Mouse (Mus musculus) adrenal gland, postnatal 36 days (tissue): ENCODE results near the gene Tbc1d8b. TPM values are rescaled to one million over a fixed set of nuclear protein-coding genes. Genes with fewer than 3 reads are reported as not detected.

Experiments
- DNase-seq, 2 experiments: peaks; one replicate each; pipeline ENCODE4 v3.0.0; 2021; ENCODE audit warnings: mixed read lengths in 1 of 2
- total RNA-seq, 2 experiments: library from RNA; stranded (reverse); gene quantifications; 2 replicates each; pipeline ENCODE4 v1.2.3; 2021

The Tbc1d8b gene
- total RNA-seq, 2 experiments from 2014 or later = 8.3 to 11.7 TPM

DNA sequence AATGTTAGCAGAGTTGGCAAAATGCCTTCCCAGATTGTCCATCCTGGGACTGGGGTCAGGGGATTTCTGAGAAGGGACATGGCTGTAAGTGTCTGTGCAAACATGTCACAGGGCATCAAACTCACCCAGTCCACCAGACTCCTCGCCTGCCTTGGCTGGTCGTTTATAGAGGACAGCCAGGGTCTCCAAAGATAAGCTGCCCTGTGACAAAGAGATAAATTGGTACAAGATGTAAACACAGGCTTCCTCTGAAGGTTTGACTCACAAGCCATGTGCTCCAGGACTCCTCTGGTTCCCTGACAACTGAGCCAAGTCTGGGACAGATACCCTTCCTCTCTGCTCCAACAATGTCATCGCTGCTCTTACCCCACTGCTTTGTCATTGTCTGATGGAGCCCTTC lies 96.2 kb downstream of the Tbc1d8b start:
- no peak for DNase-seq

DNA sequence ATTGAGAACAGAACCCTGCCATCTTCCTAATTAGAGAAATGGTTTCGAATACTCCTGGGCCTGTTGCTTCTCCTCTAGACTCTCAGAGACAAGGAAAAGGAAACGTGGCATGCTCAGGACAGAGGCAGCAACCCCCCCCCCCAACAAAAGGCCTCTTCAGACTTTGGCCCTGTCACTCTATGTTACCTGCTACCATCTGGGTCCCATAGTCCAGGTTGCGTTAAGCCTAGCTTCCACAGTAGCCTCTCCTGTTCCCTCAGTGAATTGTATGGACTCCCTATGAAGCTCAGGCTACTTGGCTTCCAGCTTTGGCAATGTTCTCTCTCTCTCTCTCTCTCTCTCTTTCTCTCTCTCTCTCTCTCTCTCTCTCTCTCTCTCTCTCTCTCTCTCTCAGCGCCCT lies 96.8 kb downstream of the Tbc1d8b start:
- no peak for DNase-seq

DNA sequence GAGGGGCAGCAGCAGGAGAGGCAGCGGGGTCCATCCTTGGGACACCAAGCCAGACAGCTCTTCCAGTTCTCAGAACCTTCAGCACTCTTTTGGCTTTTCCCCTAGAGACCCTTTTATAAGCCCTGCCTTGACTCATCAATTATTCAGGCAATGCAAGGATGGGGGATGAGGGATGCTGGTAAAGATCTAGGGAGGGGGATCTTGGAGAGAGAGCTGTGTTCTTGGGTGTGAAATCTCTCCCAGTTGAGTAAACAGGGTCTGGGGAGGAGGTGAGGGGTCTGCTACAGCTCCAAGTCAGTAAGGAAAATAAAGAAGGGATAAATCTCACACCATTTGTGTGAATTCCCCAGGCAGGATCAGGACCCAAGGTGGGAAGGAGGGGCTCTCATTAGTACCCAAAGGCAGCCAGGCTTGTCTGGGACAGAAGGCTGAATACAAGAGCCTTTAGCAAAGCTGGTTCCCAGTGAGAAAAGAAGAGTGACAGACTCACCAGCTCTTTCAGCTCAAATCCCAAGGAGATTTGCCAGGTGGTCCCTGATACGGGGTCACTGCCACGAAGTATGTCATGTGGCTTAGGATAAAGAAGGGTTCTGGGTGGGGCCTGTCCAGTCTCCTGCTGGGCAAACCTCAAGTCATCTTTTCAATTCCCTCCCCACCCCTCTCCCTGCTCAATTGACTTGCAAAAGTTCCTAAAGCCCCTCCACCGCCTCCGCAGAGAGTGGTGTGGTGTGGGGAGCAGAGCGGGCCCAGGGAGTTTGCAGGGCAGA lies 97.7 kb downstream of the Tbc1d8b start, which contains the start of gene Ripply1:
Gene Ripply1, minus strand, starts transcription at position 76 of the 767 bp plus-strand sequence.
- no peak for DNase-seq

DNA sequence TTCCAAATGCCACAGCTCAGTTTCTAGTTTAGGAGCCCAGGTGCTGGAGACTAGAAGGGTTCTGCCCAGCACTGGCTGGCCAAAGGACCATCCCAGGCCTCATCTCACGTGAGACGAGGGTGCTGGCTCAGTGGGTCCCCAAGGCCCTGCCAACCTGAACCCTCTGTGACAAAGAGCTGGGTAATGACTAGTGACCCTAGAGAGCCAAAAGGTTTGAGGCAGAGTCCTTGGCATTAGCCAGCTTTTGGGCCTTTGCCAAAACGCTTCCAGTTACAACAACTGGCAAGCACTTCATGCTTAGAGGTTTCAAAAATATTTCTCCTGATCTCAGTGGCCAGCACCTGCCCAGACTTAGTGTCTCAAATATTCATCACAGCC lies 98.2 kb downstream of the Tbc1d8b start:
- DNase-seq = peak; percentile 71 to 82

DNA sequence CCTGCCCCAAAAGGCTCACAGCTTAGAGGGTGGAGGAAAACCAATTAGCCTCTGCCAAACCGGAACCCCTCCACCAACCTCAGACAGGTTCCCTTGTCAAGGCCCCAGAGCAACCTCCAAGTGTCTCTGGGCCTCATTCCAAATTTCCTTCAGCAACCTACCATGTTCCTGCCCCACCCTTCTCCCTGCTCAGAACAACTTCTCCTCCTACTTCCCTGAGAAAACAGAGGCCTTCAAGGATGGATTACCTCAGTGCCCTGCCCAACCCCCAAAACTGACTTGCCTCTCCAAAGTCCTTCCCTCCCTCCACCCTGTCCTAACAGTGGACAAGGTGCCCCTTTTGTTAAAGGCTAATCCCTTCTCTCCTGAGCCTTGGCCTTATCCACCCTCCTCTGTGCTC lies 101.0 kb downstream of the Tbc1d8b start:
- DNase-seq = no peak

DNA sequence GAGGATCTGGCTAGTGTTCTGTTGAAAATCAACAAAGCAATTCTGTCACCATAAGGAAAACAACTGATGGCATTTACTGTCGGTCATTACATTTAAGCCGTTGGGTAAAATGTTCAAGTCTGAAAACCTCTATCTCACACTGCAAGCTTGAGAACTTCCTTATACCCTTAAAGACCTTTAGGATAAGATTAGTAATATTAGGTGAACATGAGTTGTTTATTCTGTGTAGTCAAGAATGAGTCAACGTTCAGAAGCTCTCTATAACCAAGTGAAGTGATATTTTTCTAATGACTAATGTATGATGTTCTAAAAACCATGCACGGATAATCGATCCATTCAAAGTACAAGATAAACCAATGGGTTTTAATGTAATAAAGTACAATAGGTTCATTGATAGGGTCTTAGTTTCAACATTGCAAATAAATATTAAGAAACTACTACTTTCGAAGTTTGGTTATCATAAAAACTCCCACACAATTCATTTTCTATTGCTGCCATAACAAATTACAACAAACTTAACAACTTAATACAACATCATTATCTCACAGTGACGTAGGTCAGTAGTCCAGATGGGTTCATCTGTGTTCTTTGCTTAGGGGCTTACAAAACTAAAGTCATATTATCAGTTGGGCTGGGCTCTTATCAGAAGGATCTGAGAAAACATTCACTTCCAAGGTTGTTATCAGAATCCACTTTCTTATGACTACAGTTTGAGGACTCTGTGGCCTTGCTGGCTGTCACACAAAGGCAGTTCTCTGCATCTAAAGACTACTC lies 109.5 kb downstream of the Tbc1d8b start:
- DNase-seq = no peak

DNA sequence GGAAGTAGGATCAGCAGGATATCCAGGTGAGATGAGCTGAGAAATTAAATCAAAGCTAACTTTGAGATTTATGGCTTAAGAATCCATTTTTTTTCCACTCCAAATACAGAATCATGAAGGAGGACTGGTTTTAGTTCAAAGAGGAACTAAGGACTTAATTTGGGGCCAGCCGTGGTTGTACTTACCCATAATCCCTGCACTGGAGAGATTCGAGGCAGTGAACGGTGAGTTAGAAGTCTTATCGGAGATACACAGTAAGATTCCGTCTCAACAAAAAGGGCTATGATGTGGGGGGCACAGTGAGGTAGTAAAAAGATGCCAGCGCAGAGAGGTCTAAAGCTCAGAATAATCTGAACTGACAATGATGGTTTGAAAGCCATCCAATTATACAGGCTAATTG lies 111.2 kb downstream of the Tbc1d8b start:
- no peak for DNase-seq

DNA sequence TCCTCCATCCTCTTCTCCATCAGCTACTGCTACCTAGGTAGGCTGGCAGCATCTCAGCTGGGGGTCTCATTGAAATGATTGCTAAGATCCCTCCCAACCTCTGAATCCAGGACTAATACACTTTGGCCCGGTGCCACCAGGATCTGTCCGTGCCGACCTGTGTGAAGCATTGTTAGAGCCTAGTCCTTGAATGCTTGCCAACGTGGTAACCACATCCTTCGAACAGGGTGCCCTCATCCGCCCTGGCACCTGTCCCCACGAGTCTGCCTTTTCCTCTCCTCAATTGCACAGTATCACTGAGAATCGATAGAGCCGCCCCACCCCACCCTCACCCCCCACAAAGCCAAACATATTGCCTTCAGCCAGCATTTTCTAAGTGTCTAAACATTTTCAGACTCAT lies 113.1 kb downstream of the Tbc1d8b start:
- peak; percentile 29 to 42 for DNase-seq

DNA sequence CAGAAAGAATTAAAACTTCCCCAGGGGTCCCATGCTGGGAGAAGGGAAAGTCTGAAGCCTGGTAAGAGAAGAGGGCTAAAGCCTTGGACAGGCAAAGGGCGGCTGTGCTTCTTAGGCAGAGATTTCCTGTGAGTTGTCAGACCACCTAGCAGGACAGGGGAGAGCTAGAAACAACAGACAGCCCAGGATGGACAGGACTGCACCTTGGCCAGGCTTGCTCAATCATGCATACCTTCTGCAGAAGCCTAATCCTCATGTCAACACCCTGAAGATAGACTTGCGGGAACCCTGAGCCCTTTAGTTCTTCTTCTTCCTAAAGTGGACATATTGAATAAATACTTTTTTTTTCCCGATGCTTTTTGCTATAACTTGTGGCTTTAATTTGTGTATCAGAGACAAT lies 115.2 kb downstream of the Tbc1d8b start:
- DNase-seq = no peak

DNA sequence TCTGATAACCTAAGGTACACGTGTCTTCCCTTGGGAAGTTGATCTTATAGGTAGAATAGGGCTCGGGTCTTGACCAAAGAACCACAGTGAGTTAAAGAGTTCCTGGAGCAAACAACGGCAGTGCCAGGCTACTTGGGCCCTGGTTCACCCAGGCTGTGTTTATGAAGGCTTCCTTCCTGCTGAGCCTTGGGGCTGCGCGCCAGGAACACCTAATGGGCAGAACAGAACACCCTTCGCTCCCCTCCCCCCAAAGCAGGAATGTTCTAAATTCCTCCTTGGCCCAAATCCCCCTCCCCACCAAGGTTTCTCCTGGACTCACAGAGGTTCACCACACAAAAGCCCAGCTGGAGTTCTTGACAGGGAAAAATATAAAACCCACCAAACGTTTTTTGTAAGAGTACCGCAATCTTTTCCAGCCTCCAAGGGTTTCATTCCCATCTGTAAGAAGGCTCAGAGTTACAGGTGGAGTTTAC lies 115.6 kb downstream of the Tbc1d8b start, which contains the start of gene Cldn2:
Gene Cldn2, plus strand, starts transcription at position 423 of the 473 bp plus-strand sequence.
- DNase-seq = no peak

Other genes with a start within 250 kb of the Tbc1d8b start
- gene D330045A20Rik, start 204.6 kb upstream of the Tbc1d8b start, total RNA-seq = under 1 TPM; 0.36 to 0.46 TPM
- gene Rnf128, start 121.7 kb upstream of the Tbc1d8b start, total RNA-seq = 10 to 100 TPM; 43.8 to 46.6 TPM
- not detected for gene Gm15013, start 29.5 kb downstream of the Tbc1d8b start, total RNA-seq
- gene Ripply1, start 97.4 kb downstream of the Tbc1d8b start, total RNA-seq = not detected
- under 1 TPM in 1 of 2 experiments, not detected in 1; 0.17 TPM for gene Cldn2, start 115.8 kb downstream of the Tbc1d8b start, total RNA-seq
- 10 to 100 TPM in 1 of 2 experiments, 1 to 10 TPM in 1; 6.1 to 10.6 TPM for gene Morc4, start 186.7 kb downstream of the Tbc1d8b start, total RNA-seq